Mouse (Mus musculus) T-helper 1 cell (primary cell): ENCODE measurements at regions not wholly inside any gene's neighbourhood (a gene's known extent, or its start where the extent isn't known, plus 50 kb on each side); places are given as distances from the start of the nearest gene placed in this dataset.

Source experiments
- in situ Hi-C: fragments of 300-600 bp; cut with MboI, MseI; formaldehyde crosslinking; loops from one replicate; pipeline ENCODE4 v1.15.1; 2025; ENCODE audit warnings: high pct_unique_total_duplicates

- in situ Hi-C loops: no loop called here
These were observed 221.8 kb downstream of the Tle3 start for GRCm38 (mm10) chr9:61593991-61594390.

GRCm38 (mm10) chr9:61589727-61590299, 217.6 kb downstream of the Tle3 start:
- in situ Hi-C loops: no loop called here

GRCm38 (mm10) chr9:61583281-61584072, 211.3 kb downstream of the Tle3 start:
- in situ Hi-C loops: no loop called here

GRCm38 (mm10) chr9:61581046-61581445, 208.9 kb downstream of the Tle3 start:
- in situ Hi-C loops: no loop called here

GRCm38 (mm10) chr9:61578255-61578654, 206.1 kb downstream of the Tle3 start:
- in situ Hi-C loops: no loop called here

- in situ Hi-C loops: no loop called here
These were observed 201.6 kb downstream of the Tle3 start for GRCm38 (mm10) chr9:61573634-61574359.

- in situ Hi-C loops: no loop called here
These were observed 190.9 kb downstream of the Tle3 start for GRCm38 (mm10) chr9:61563017-61563416.

- in situ Hi-C loops: no loop called here
These were observed 189.4 kb downstream of the Tle3 start for GRCm38 (mm10) chr9:61561551-61561950.

GRCm38 (mm10) chr9:61558621-61559020, 186.5 kb downstream of the Tle3 start:
- in situ Hi-C loops: no loop called here

GRCm38 (mm10) chr9:61557025-61557424, 184.9 kb downstream of the Tle3 start:
- in situ Hi-C loops: no loop called here

GRCm38 (mm10) chr9:61555173-61555572, 183.0 kb downstream of the Tle3 start:
- in situ Hi-C loops: no loop called here

- in situ Hi-C loops: no loop called here
These were observed 182.4 kb downstream of the Tle3 start for GRCm38 (mm10) chr9:61554611-61555010.

- in situ Hi-C loops: no loop called here
These were observed 181.5 kb downstream of the Tle3 start for GRCm38 (mm10) chr9:61553626-61554025.

- in situ Hi-C loops: no loop called here
These were observed 179.2 kb downstream of the Tle3 start for GRCm38 (mm10) chr9:61551361-61551760.

GRCm38 (mm10) chr9:61550326-61550725, 178.2 kb downstream of the Tle3 start:
- in situ Hi-C loops: no loop called here

GRCm38 (mm10) chr9:61549692-61550241, 177.6 kb downstream of the Tle3 start:
- in situ Hi-C loops: no loop called here

- in situ Hi-C loops: no loop called here
These were observed 165.4 kb downstream of the Tle3 start for GRCm38 (mm10) chr9:61537316-61538189.

- in situ Hi-C loops: no loop called here
These were observed 161.1 kb downstream of the Tle3 start for GRCm38 (mm10) chr9:61533237-61533636.

- in situ Hi-C loops: no loop called here
These were observed 158.3 kb downstream of the Tle3 start for GRCm38 (mm10) chr9:61530263-61531045.

GRCm38 (mm10) chr9:61528286-61528865, 156.2 kb downstream of the Tle3 start:
- in situ Hi-C loops: no loop called here
